Mouse (Mus musculus) cerebellum, adult 2 months (tissue): ENCODE measurements around the gene Pcgf3. TPM values are rescaled to one million over a fixed set of nuclear protein-coding genes. Genes with fewer than 3 reads are reported as not detected.

Experiments
- DNase-seq, 2 experiments: peaks; one replicate each; pipeline ENCODE4 v3.0.0; 2021
- H3K27ac ChIP-seq: fragments of 200-500 bp; 2 replicates; pipeline ENCODE4 v1.5.1; 2012; ENCODE audit warnings: low read length, control low read depth, inconsistent platforms; ENCODE audit not compliant: insufficient read depth
- H3K27me3 ChIP-seq: fragments of 200-500 bp; 2 replicates; pipeline ENCODE4 v1.6.1; 2012; ENCODE audit warnings: inconsistent platforms, mild to moderate bottlenecking, low read length, moderate library complexity; ENCODE audit not compliant: control insufficient read depth, insufficient read depth
- H3K4me1 ChIP-seq: fragments of 200-500 bp; 2 replicates; pipeline ENCODE4 v1.6.1; 2011; ENCODE audit warnings: low read length; ENCODE audit not compliant: control insufficient read depth, insufficient read depth
- H3K4me3 ChIP-seq: fragments of 200-500 bp; replicated peaks from 2 replicates; pipeline ENCODE3; 2011; ENCODE audit warnings: mild to moderate bottlenecking, low read depth, low read length, control low read depth; ENCODE audit not compliant: insufficient read depth
- CTCF ChIP-seq: fragments of 200-500 bp; IDR thresholded peaks from 2 replicates; pipeline ENCODE4 v1.5.1; 2011; ENCODE audit warnings: low read depth, mild to moderate bottlenecking, control low read depth, low read length, moderate library complexity, borderline replicate concordance; ENCODE audit not compliant: insufficient read depth
- POLR2A ChIP-seq: fragments of 200-500 bp; IDR thresholded peaks from 2 replicates; pipeline ENCODE4 v1.6.1; 2011; ENCODE audit warnings: low read length, control low read depth, borderline replicate concordance; ENCODE audit not compliant: insufficient read depth
- WGBS: fragments of 180-500 bp; shearing (Covaris S2); methylation state at CpG from one replicate; pipeline ENCODE4 v1.1.7; 2018; 5-methylcytosine and 5-hydroxymethylcytosine counted together
- polyA plus RNA-seq: library from polyadenylated mRNA; depleted of rRNA; stranded (reverse); fragments of >200 nt; gene quantifications from 2 replicates; pipeline ENCODE4 v1.2.3, GENCODE M21; 2012

The Pcgf3 gene
- polyA plus RNA-seq, 1 experiment: 14.7 TPM

DNA sequence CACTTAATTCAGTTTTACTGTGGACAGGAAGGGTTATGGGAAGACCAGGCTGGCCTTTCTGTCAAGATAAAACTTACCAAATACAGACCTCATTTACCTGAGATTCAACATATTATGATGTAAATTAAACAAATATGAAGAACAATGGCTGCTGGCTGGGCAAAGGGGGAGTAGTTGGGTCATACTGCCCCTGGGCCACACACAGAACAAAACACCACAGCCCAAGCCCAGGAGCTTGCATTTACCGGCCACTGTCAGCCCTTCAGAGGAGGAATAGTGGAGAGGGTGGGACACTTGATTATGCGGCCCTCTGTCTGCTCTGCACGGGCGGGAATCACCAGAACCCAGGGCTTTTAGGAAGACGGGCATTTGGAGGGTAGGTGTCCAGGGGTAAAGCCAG is 57.9 kb downstream of the Pcgf3 start:
- Histone ChIP-seq H3K4me1 (peaks cover 42% of the 10 kb centered on the region), H3K4me3 (no peak overlapping the region), H3K27ac (no peak overlapping the region), H3K27me3 (no peaks in the 10 kb centered on the region)
- 84% methylated on average over 5 of the region's 5 CpGs for WGBS
- no peak for TF ChIP-seq POLR2A
- TF ChIP-seq CTCF: no peak
- no peak for DNase-seq

DNA sequence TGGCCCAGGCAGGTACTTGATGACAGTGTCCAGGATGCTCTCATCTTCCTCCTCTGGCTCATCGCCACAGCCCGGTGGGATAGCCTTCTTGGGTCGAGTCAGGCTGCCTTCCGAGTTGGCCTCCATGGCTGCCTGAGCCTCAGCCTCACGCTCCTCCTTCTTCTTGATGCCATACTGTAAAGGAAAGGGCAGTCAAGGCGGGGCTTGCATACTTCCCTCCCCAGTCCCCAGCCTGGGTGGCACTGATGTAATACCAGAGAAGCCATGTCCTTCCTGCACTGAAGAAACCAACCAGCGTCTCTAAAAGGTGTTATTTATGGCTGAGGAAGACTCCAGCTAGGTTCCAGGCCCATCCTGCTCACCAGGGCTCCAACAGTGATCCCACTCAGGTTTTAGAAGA is 59.1 kb downstream of the Pcgf3 start:
- Histone ChIP-seq H3K27ac (no peak overlapping the region), H3K4me1 (peaks cover 42% of the 10 kb centered on the region), H3K27me3 (no peaks in the 10 kb centered on the region), H3K4me3 (no peak overlapping the region)
- no peak for DNase-seq
- TF ChIP-seq POLR2A (no peak), CTCF (no peak)
- WGBS: 69% methylated on average over 7 of the region's 7 CpGs

DNA sequence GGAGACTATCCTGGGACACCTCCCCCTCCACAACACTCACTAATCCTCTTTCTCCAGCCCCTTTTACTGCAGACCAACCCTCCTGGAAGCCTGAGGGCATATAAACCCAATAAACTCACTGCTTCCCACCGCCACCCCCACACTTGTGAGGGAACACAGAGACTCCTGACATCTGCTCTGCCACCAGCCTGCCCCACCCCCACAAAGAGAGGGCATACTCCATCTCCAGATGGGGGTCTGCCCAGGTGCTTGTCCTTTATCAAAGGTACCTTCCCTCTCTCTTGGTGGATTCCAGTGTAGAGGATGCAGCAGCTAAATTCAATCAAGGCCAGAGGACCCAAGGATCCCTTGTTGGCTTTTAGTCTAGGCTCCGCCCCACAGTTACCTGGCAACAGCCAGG is 60.0 kb downstream of the Pcgf3 start:
- peaks cover 35% of the 10 kb centered on the region for H3K4me1 ChIP-seq
- TF ChIP-seq POLR2A: no peak
- no peak for TF ChIP-seq CTCF
- WGBS: 83% methylated on average over 2 of the region's 2 CpGs
- DNase-seq: no peak
- no peaks in the 10 kb centered on the region for H3K27me3 ChIP-seq
- H3K27ac ChIP-seq: no peak overlapping the region
- no peak overlapping the region for H3K4me3 ChIP-seq

DNA sequence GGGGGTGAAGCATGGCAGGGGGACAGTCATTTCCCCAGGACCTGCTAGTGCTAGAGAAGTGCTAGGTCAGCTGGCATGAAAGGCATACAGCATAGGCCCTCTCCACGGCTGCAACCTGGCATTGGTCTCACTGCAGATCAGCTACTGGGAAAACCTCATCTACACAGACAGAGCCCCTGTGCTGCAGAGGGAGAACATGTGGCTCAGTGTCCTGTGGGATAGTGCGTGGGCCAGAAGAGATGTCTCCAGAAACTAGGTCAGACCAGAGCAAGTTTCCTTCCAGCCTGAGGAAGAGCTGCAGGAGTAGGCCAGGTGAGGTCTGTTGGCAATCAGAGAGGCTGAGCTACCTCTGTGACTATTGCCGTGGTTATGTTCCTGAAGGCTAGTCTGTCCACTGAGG is 60.9 kb downstream of the Pcgf3 start:
- 35% methylated on average over 3 of the region's 3 CpGs for WGBS
- no peak overlapping the region for H3K4me3 ChIP-seq
- no peak for DNase-seq
- H3K27ac ChIP-seq: no peak overlapping the region
- H3K27me3 ChIP-seq: no peaks in the 10 kb centered on the region
- H3K4me1 ChIP-seq: peaks cover 28% of the 10 kb centered on the region
- TF ChIP-seq CTCF (no peak), POLR2A (no peak)

DNA sequence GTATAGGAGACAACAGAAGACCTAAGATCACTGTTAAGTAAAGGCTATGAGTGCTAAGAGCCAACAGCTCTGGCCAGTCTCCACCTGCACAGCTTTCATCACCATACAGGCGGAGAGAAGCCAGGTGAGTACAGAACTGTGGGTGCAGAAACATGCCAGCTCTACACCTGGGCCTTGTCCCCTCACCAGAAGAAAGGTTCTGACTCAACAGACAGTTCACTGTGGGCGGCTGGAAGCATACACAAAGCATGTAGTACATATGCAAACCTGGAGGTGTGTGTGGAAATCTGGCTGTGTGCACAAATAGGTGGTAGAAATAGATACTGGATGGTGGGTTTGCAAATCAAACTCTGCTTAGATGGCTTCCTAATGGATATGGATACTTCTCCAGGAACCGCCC is 61.6 kb downstream of the Pcgf3 start:
- no peak for DNase-seq
- TF ChIP-seq POLR2A (no peak), CTCF (no peak)
- peaks cover 27% of the 10 kb centered on the region for H3K4me1 ChIP-seq
- H3K27me3 ChIP-seq: no peaks in the 10 kb centered on the region
- no peak overlapping the region for H3K4me3 ChIP-seq
- WGBS: 67% methylated on average over 3 of the region's 3 CpGs
- no peak overlapping the region for H3K27ac ChIP-seq

DNA sequence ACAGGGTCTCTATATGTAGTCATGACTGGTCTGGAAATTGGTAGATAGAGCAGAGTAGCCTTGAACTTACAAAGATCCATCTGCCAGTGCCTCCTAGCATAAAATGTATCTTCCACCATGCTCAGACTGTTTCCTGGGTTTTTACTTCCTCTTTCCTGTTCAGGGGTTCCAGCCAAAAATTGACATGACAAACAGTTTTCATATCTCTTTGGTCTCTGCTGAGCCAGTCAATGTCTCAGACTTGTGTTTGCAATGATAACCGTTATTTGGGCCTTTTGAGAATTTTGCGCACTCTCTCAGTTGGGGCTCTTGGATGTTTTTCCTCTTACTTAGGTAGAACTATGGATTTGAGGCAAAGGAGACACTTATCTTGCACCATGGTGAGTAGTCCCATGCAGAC is 73.2 kb downstream of the Pcgf3 start:
- 0 out of 2 replicates have a peak, but pooled peaks cover 2% of the 10 kb centered on the region for H3K4me1 ChIP-seq
- TF ChIP-seq POLR2A: no peak
- TF ChIP-seq CTCF: no peak
- WGBS: 97% methylated on average over 2 of the region's 2 CpGs

DNA sequence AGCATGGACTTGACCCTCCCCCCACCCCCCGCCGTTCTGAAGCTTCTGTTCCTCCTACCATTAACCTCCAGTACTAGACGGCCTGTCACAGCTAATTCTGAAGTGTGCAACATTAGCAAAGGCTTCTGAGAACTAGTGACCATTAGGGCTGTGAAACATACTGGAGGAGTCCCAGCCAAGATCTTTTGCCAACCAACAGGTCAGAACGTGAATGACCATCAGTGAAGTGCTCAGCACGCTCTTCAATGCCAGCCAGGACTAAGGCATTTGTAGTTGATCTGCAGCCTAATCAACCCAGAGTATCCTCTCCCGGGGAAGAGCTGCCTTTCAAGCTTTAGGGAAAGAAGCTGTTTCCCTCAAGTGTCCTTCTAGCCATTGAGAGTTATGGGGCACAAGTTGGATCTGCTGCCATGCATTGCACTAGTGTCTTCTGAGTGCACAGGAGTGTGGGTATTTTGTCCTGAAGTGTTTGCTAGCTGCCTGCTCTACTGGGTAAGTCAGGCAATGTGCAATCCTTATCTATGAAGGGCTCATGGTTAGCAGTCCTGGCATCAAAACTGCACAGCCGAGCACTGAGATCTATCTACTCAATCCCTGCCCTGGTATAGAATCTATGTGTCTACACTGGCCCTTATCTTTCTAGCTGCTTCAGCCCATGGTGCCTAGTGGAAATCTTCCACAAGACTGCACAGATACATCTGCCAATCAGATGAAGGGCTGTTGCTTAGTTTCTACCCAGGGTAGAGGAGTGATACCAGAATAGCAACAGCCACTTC is 82.7 kb downstream of the Pcgf3 start:
- no peaks in the 10 kb centered on the region for H3K27me3 ChIP-seq
- peak; percentile 26 to 50 for DNase-seq

More for the DNA sequence above, 73.2 kb downstream of the Pcgf3 start:
- no peak for DNase-seq
- Histone ChIP-seq H3K27ac (no peak overlapping the region), H3K27me3 (no peaks in the 10 kb centered on the region), H3K4me3 (no peak overlapping the region)

DNA sequence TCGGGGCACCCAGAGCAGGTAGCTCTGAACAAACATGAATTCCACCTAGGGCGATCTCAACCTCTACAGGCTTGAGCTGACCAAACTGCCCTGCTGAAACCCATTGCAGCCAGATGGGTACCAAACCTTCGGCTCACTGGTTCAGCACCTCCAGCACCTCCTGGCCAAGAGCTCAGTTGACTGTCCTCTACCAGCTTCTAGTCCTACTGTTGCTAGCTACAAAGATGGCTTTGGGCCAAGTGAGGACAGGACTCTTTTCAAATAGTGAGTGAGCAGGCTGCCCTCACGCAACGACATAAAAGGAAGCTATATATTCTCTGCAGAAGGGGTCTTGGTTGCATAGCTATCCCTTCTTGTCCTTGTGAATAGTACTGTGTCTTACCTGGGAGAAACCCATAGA is 86.6 kb downstream of the Pcgf3 start:
- DNase-seq: peak; percentile 39 to 56
- Histone ChIP-seq H3K27ac (no peak overlapping the region), H3K27me3 (no peaks in the 10 kb centered on the region), H3K4me3 (peak overlapping the region; percentile 6), H3K4me1 (peaks cover 31% of the 10 kb centered on the region)
- WGBS: 57% methylated on average over 5 of the region's 5 CpGs
- no peak for TF ChIP-seq POLR2A
- TF ChIP-seq CTCF: no peak

More for the DNA sequence above, 82.7 kb downstream of the Pcgf3 start:
- H3K27ac ChIP-seq: no peak overlapping the region
- peaks cover 28% of the 10 kb centered on the region for H3K4me1 ChIP-seq
- 30% methylated on average over 7 of the region's 7 CpGs for WGBS
- TF ChIP-seq CTCF (no peak), POLR2A (no peak)
- H3K4me3 ChIP-seq: no peak overlapping the region

DNA sequence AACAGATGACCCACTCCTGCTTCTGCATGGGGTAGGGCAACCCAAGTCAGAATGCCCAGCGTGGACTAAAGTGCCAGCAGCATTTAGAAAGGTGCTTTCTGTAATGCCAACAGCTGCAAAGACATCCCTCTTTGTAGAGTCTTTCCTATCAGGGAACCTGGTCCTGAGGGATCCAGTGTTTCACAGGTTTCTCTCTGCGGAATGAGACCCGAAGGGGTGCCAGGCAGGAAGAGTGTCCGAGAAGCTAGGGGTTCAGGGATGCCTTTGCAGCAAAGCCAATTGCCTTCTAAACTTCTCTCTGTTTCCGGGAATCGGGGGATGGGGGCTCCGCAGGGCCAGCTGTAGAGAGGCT is 88.1 kb downstream of the Pcgf3 start:
- no peaks in the 10 kb centered on the region for H3K27me3 ChIP-seq
- TF ChIP-seq POLR2A (no peak), CTCF (no peak)
- WGBS: 1% methylated on average over 7 of the region's 7 CpGs
- peak overlapping the region; percentile 93 for H3K4me3 ChIP-seq
- no peak for DNase-seq
- peak overlapping the region; percentile 65 for H3K27ac ChIP-seq
- H3K4me1 ChIP-seq: peaks cover 28% of the 10 kb centered on the region
